Mouse (Mus musculus) midbrain, embryonic 11.5 days (tissue): Measurements from ENCODE around the gene Dpagt1. TPM values are rescaled to one million over a fixed set of nuclear protein-coding genes. Genes with fewer than 3 reads are reported as not detected.
A peak's percentile ranks its signal among the peaks of the same experiment; 100 is the strongest.

Experiments used
- ATAC-seq: fragments of 200-750 bp; cut with Nextera tagmentation; 2 replicates; pipeline ENCODE4 v1.8.0; 2017; ENCODE audit warnings: moderate TSS enrichment, moderate library complexity; ENCODE audit not compliant: low FRiP score
- DNase-seq: peaks from one replicate; pipeline ENCODE4 v3.0.0; 2015; ENCODE audit warnings: low spot score; ENCODE audit errors: missing footprints
- H3K27ac ChIP-seq: fragments of 300-500 bp; sonication (generic); 2 replicates; pipeline ENCODE4 v1.5.1; 2014; ENCODE audit warnings: low read depth, low read length
- H3K27me3 ChIP-seq: fragments of 300-500 bp; sonication (generic); 2 replicates; pipeline ENCODE4 v1.6.1; 2014; ENCODE audit warnings: mild to moderate bottlenecking, low read length, moderate library complexity, mixed read lengths; ENCODE audit not compliant: control insufficient read depth, insufficient read depth
- H3K36me3 ChIP-seq: fragments of 300-500 bp; sonication (generic); 2 replicates; pipeline ENCODE4 v1.6.1; 2014; ENCODE audit warnings: mild to moderate bottlenecking, low read length, moderate library complexity, mixed read lengths; ENCODE audit not compliant: control insufficient read depth, insufficient read depth
- H3K4me1 ChIP-seq: fragments of 300-500 bp; sonication (generic); 2 replicates; pipeline ENCODE4 v1.6.1; 2014; ENCODE audit warnings: low read length; ENCODE audit not compliant: control insufficient read depth, insufficient read depth
- H3K4me2 ChIP-seq: fragments of 300-500 bp; sonication (generic); 2 replicates; pipeline ENCODE4 v1.6.1; 2014; ENCODE audit warnings: mild to moderate bottlenecking, moderate library complexity
- H3K4me3 ChIP-seq: fragments of 300-500 bp; sonication (generic); 2 replicates; pipeline ENCODE4 v1.5.1; 2014; ENCODE audit warnings: low read depth, low read length
- H3K9ac ChIP-seq: fragments of 300-500 bp; sonication (generic); 2 replicates; pipeline ENCODE4 v1.6.1; 2014; ENCODE audit warnings: low read length
- H3K9me3 ChIP-seq: fragments of 300-500 bp; sonication (generic); 2 replicates; pipeline ENCODE4 v1.6.1; 2016; ENCODE audit warnings: low read length; ENCODE audit not compliant: control insufficient read depth
- WGBS: fragments of 180-500 bp; shearing (Covaris S2); extraction: QIAGEN DNeasy Blood & Tissue Kit; methylation state at CpG from one replicate; pipeline ENCODE4 v1.1.7; 2014; 5-methylcytosine and 5-hydroxymethylcytosine counted together
- microRNA-seq: library from miRNA; unstranded; fragments of <30 nt; microRNA quantifications from one replicate; pipeline ENCODE4, GENCODE M21; 2017
- polyA plus RNA-seq: library from polyadenylated mRNA; unstranded; fragments of >200 nt; fragmentation: Nextera tagmentation; extraction: Ambion mirVana; gene quantifications from 2 replicates; pipeline ENCODE4 v1.2.1, GENCODE M21; 2014

Dpagt1 gene
- polyA plus RNA-seq, 1 experiment from 2014 or later: 41.8 TPM

DNA sequence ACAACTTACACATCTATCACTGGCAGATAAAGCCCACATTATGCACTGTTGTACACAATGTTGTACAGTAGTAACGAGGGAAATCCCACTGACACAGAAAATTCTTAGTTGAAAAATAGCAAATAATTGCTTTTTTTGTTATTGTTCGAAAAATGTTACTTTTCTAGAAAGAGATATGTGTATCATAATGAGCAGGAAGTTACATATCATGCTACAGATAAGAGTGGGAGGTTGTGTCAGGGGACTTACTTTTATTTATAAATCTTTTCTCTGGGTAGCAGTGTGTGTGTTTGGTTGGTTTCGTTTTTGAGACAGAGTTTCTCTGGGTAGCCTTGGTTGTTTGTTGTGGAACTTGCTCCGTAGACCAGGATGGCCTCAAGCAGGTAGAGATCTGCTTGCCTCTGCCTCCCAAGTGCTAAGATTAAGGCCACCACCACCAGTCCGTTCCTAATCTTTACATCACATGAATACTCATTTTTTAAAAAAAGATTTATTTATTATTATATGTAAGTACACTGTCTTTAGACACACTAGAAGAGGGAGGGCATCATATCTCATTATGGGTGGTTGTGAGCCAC is 52.4 kb downstream of the Dpagt1 start:
- 90% methylated on average over 5 of the region's 5 CpGs for WGBS
- no peak for ATAC-seq

GRCm38 (mm10) chr9:44379054-44379834 is 53.4 kb downstream of the Dpagt1 start, which contains the start of gene Hyou1:
TSS of gene Hyou1 (plus strand) at chr9:44379490.
- ATAC-seq: peak; percentile 99
- H3K9me3 ChIP-seq: no peaks in the 10 kb centered on the region
- peaks cover 12% of the 10 kb centered on the region; the same call in 1 of the 2 replicates for H3K36me3 ChIP-seq
- WGBS: under 1% methylated on average over 82 of the region's 83 CpGs
- peak; percentile 100 for DNase-seq
- H3K4me3 ChIP-seq: peak within 1 kb of the TSS; percentile 89
- peaks cover 12% of the 10 kb centered on the region for H3K4me1 ChIP-seq
- H3K27me3 ChIP-seq: no peaks in the 10 kb centered on the region
- H3K9ac ChIP-seq: peak within 1 kb of the TSS; percentile 94
- H3K4me2 ChIP-seq: peak within 1 kb of the TSS; percentile 93
- peak within 1 kb of the TSS; percentile 63 for H3K27ac ChIP-seq

More for the DNA sequence above, 52.4 kb downstream of the Dpagt1 start:
- Histone ChIP-seq H3K27ac (no peak overlapping the region), H3K4me2 (peak overlapping the region; percentile 93), H3K9me3 (no peaks in the 10 kb centered on the region), H3K4me1 (peaks cover 12% of the 10 kb centered on the region), H3K4me3 (peak overlapping the region; percentile 89), H3K9ac (peak overlapping the region; percentile 94; the same call in 1 of the 2 replicates), H3K36me3 (peaks cover 12% of the 10 kb centered on the region; the same call in 1 of the 2 replicates), H3K27me3 (no peaks in the 10 kb centered on the region)
- DNase-seq: no peak

DNA sequence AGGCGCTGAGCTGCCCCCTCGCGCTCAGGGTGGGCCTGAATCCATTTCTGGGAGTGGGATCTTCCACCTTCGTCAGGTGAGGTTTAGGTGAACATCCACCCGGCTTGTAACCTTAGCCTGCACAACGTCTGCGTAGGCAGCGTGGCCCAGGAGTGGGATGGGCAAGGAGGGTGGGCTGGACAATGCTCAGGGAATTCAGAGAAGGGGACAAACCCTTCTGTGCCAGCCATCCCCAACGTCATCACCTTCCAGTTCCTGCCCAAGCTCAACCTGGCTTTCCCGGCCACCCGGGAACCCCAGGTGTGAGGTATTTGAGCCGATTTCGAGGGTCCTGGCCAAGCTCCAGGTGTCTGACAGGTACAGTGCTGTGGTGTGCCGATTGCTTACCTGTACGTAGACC is 54.0 kb downstream of the Dpagt1 start:
- H3K4me3 ChIP-seq: peak overlapping the region; percentile 89
- no peak for DNase-seq
- H3K27me3 ChIP-seq: no peaks in the 10 kb centered on the region
- peak overlapping the region; percentile 93 for H3K4me2 ChIP-seq
- peak overlapping the region; percentile 63; the same call in 1 of the 2 replicates for H3K27ac ChIP-seq
- H3K9ac ChIP-seq: peak overlapping the region; percentile 94
- 18% methylated on average over 15 of the region's 15 CpGs for WGBS
- H3K4me1 ChIP-seq: peaks cover 12% of the 10 kb centered on the region
- ATAC-seq: peak; percentile 43; the same call in 1 of the 2 replicates
- H3K9me3 ChIP-seq: no peaks in the 10 kb centered on the region
- peaks cover 13% of the 10 kb centered on the region; the same call in 1 of the 2 replicates for H3K36me3 ChIP-seq

Small RNA genes within 50 kb of the gene (microRNA-seq; reads per million reads assigned to microRNA genes)
- gene Gm44335: not detected

Other genes with a start within 250 kb of the Dpagt1 start
- gene Mfrp, start 224.3 kb upstream of the Dpagt1 start, polyA plus RNA-seq: not detected in 2 replicates
- 0.85 and 0.99 TPM in 2 replicates for gene C1qtnf5, start 218.8 kb upstream of the Dpagt1 start, polyA plus RNA-seq
- 0.23 and 0.36 TPM in 2 replicates for gene Gm49380, start 212.5 kb upstream of the Dpagt1 start, polyA plus RNA-seq
- 49.5 and 56.4 TPM in 2 replicates for gene Rnf26, start 212.5 kb upstream of the Dpagt1 start, polyA plus RNA-seq
- gene Mcam, start 191.6 kb upstream of the Dpagt1 start, polyA plus RNA-seq: 14.5 and 15.2 TPM in 2 replicates
- gene Cbl, start 92.0 kb upstream of the Dpagt1 start, polyA plus RNA-seq: 20.9 and 22.2 TPM in 2 replicates
- gene Ccdc153, start 85.3 kb upstream of the Dpagt1 start, polyA plus RNA-seq: not detected in 2 replicates
- gene Pdzd3, start 74.5 kb upstream of the Dpagt1 start, polyA plus RNA-seq: 0.23 TPM in 1 of 2 replicates, not detected in the other
- 1.9 and 3.2 TPM in 2 replicates for gene Nlrx1, start 57.4 kb upstream of the Dpagt1 start, polyA plus RNA-seq
- 3.2 and 4.8 TPM in 2 replicates for gene Abcg4, start 37.4 kb upstream of the Dpagt1 start, polyA plus RNA-seq
- 25.6 and 28.0 TPM in 2 replicates for gene Hinfp, start 20.3 kb upstream of the Dpagt1 start, polyA plus RNA-seq
- 9.8 and 10.4 TPM in 2 replicates for gene C2cd2l, start 5.7 kb upstream of the Dpagt1 start, polyA plus RNA-seq
- gene H2afx, start 8.7 kb downstream of the Dpagt1 start, polyA plus RNA-seq: 355 and 377 TPM in 2 replicates
- 147 and 158 TPM in 2 replicates for gene Hmbs, start 18.2 kb downstream of the Dpagt1 start, polyA plus RNA-seq
- 32.0 and 32.4 TPM in 2 replicates for gene Vps11, start 35.7 kb downstream of the Dpagt1 start, polyA plus RNA-seq
- gene Hyou1, start 53.5 kb downstream of the Dpagt1 start, polyA plus RNA-seq: 28.1 and 30.1 TPM in 2 replicates
- 20.8 and 21.1 TPM in 2 replicates for gene Slc37a4, start 70.8 kb downstream of the Dpagt1 start, polyA plus RNA-seq
- 1,710 and 1,826 TPM in 2 replicates for gene Rps25, start 81.1 kb downstream of the Dpagt1 start, polyA plus RNA-seq
- 225 and 239 TPM in 2 replicates for gene Trappc4, start 81.6 kb downstream of the Dpagt1 start, polyA plus RNA-seq
- 24.2 and 31.9 TPM in 2 replicates for gene Ccdc84, start 92.5 kb downstream of the Dpagt1 start, polyA plus RNA-seq
- not detected in 2 replicates for gene Foxr1, start 115.1 kb downstream of the Dpagt1 start, polyA plus RNA-seq
- not detected in 2 replicates for gene Upk2, start 129.0 kb downstream of the Dpagt1 start, polyA plus RNA-seq
- gene Bcl9l, start 156.8 kb downstream of the Dpagt1 start, polyA plus RNA-seq: 5.6 and 6.4 TPM in 2 replicates
- gene Cxcr5, start 235.9 kb downstream of the Dpagt1 start, polyA plus RNA-seq: 0.10 TPM in 1 of 2 replicates, not detected in the other